Mouse (Mus musculus) lung, postnatal 0 days (tissue): ENCODE results near the gene Dennd2a.

Experiments used
- CTCF ChIP-seq: IDR thresholded peaks from 2 replicates; pipeline ENCODE4 v1.5.1; 2016; ENCODE audit warnings: antibody characterized with exemption, mild to moderate bottlenecking
- EP300 ChIP-seq: IDR thresholded peaks from 2 replicates; pipeline ENCODE4 v1.6.1; 2016; ENCODE audit warnings: antibody characterized with exemption, mild to moderate bottlenecking, control low read depth

GRCm38 (mm10) chr6:39557723-39558261 is at the start of gene Dennd2a:
- TF ChIP-seq CTCF (no peak), EP300 (no peak)
